Mouse (Mus musculus): ENCODE measurements around the gene Usp43.

The Usp43 gene

GRCm38 (mm10) chr11:67921827-67922754 lies at the start of gene Usp43:
TSS of gene Usp43 (minus strand) at chr11:67922153.
- DNase-seq (ENCODE audit: extremely low read depth, low read depth, low spot score): no peak

- no peak for DNase-seq (ENCODE audit: extremely low read depth, low read depth, low spot score)
Measured at GRCm38 (mm10) chr11:67967831-67968230, 45.9 kb upstream of the Usp43 start.

- no peak for DNase-seq (ENCODE audit: extremely low read depth, low read depth, low spot score)
Measured at GRCm38 (mm10) chr11:67965905-67966878, 44.2 kb upstream of the Usp43 start, which contains the start of gene Stx8. TSS of gene Stx8 (plus strand) at chr11:67966193.

- no peak for DNase-seq (ENCODE audit: extremely low read depth, low read depth, low spot score)
Measured at GRCm38 (mm10) chr11:67965242-67965883, 43.4 kb upstream of the Usp43 start, which contains the start of gene Cfap52. TSS of gene Cfap52 (minus strand) at chr11:67965651.

- no peak for DNase-seq (ENCODE audit: extremely low read depth, low read depth, low spot score)
Measured at GRCm38 (mm10) chr11:67964110-67964509, 42.2 kb upstream of the Usp43 start.

GRCm38 (mm10) chr11:67954413-67954812 lies 32.5 kb upstream of the Usp43 start:
- no peak for DNase-seq (ENCODE audit: extremely low read depth, low read depth, low spot score)

- no peak for DNase-seq (ENCODE audit: extremely low read depth, low read depth, low spot score)
Measured at GRCm38 (mm10) chr11:67953604-67954003, 31.7 kb upstream of the Usp43 start.

GRCm38 (mm10) chr11:67949475-67949874 lies 27.5 kb upstream of the Usp43 start:
- DNase-seq (ENCODE audit: extremely low read depth, low read depth, low spot score): no peak

GRCm38 (mm10) chr11:67948229-67948628 lies 26.3 kb upstream of the Usp43 start:
- DNase-seq (ENCODE audit: extremely low read depth, low read depth, low spot score): no peak

- DNase-seq (ENCODE audit: extremely low read depth, low read depth, low spot score): no peak
Measured at GRCm38 (mm10) chr11:67932156-67932555, 10.2 kb upstream of the Usp43 start.

- no peak for DNase-seq (ENCODE audit: extremely low read depth, low read depth, low spot score)
Measured at GRCm38 (mm10) chr11:67926348-67927055, 4.5 kb upstream of the Usp43 start.

GRCm38 (mm10) chr11:67925000-67925399 lies 3.0 kb upstream of the Usp43 start:
- DNase-seq (ENCODE audit: extremely low read depth, low read depth, low spot score): no peak

GRCm38 (mm10) chr11:67923720-67924119 lies 1.8 kb upstream of the Usp43 start:
- no peak for DNase-seq (ENCODE audit: extremely low read depth, low read depth, low spot score)

- no peak for DNase-seq (ENCODE audit: extremely low read depth, low read depth, low spot score)
Measured at GRCm38 (mm10) chr11:67922755-67923125, 787 bp upstream of the Usp43 start.

GRCm38 (mm10) chr11:67921091-67921826 lies 694 bp downstream of the Usp43 start:
- no peak for DNase-seq (ENCODE audit: extremely low read depth, low read depth, low spot score)

- DNase-seq (ENCODE audit: extremely low read depth, low read depth, low spot score): no peak
Measured at GRCm38 (mm10) chr11:67920226-67920960, 1.6 kb downstream of the Usp43 start.

GRCm38 (mm10) chr11:67919593-67919992 lies 2.4 kb downstream of the Usp43 start:
- DNase-seq (ENCODE audit: extremely low read depth, low read depth, low spot score): no peak

- DNase-seq (ENCODE audit: extremely low read depth, low read depth, low spot score): no peak
Measured at GRCm38 (mm10) chr11:67917126-67917525, 4.8 kb downstream of the Usp43 start.

GRCm38 (mm10) chr11:67911074-67911473 lies 10.9 kb downstream of the Usp43 start:
- DNase-seq (ENCODE audit: extremely low read depth, low read depth, low spot score): peak; percentile 61

Data from fat pad, adult 2 months (tissue).